Mouse (Mus musculus): Measurements from ENCODE around the gene Dusp5.
"Not testable (repeated sequence)": the region's sequence is repeated elsewhere in the genome, so short reads cannot be mapped to it uniquely, and the experiment has no call there.

Dusp5 gene

DNA sequence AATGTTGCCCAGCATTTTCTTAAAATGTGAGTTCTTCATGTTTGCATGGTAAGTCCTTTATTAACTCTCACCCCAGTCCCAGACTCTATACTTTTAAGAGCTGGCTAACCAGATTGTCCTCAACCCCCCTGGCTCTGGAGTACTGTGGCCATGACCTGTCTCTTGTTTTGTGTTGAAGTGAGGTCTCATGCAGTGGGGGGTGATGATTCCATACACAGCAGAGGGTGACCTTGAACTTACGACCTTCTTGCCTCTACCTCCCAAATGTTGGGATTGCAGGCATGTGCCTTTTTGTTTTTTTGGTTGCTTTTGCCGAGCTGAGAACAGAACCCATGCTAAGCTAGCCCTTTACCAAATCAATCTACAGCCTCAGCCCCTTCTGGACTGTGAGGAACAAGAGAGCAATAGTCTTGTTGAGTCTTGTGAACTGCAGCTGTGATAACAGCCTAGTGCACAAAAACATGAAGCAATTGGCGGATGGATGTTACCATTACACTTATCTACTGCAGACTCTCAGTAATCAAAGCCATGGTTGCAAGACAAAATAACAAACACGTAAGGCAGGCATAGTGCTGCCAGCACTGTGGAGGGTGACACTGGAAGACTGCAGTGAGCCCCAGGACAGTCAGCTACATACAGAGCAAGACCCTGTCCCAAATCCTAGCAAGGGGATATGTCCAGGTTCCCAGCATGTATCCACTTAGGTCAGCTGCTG lies 46.5 kb downstream of the Dusp5 start:
- no peak for DNase-seq (ENCODE audit: low read depth in 1 of 2, low spot score in 2 of 2)

DNA sequence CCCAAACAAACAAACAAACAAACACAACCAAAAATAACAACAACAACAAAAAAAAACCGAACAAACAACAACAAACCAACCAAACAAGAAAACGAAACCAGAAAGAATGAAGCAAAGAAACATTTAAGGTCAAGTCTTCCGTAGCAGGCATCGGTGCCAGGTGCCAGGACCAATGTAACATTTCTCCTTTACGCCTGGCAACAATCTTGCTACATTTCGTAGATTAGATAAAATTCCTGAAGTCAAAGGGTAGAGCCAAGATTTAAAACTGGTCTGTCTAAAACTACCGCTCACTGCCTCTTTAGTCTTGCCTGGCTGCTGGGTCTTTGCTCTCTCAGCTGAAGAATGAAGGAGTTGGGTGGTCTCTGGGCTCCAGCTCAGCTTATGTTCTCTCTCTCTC lies 47.2 kb downstream of the Dusp5 start:
- no peak for DNase-seq (ENCODE audit: low read depth in 1 of 2, low spot score in 2 of 2)

GRCm38 (mm10) chr19:53577025-53577800 lies 48.3 kb downstream of the Dusp5 start:
- no peak for DNase-seq (ENCODE audit: low read depth in 1 of 2, low spot score in 2 of 2)

GRCm38 (mm10) chr19:53578597-53579252 lies 49.8 kb downstream of the Dusp5 start:
- peak in 1 of 2 experiments; percentile 51 for DNase-seq (ENCODE audit: low read depth in 1 of 2, low spot score in 2 of 2)

GRCm38 (mm10) chr19:53580271-53580670 lies 51.4 kb downstream of the Dusp5 start:
- not testable (repeated sequence) for DNase-seq (ENCODE audit: low read depth in 1 of 2, low spot score in 2 of 2)

DNA sequence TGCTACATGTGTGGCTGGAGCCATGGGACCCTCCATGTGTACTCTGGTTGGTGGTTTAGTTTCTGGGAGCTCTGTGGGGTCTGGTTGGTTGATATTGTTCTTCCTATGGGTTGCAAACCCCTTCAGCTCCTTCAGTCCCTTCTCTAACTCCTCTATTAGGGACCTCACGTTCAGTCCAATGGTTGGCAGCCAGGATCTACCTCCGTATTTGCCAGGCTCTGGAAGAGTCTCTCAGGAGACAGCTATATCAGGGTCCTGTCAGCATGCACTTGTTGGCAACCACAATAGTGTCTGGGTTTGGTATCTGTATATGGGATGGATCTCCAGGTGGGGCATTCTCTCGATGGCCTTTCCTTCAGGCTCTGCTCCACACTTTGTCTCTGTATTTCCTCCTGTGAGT lies 58.8 kb downstream of the Dusp5 start:
- DNase-seq (ENCODE audit: low read depth in 1 of 2, low spot score in 2 of 2), result not testable (repeated sequence)

GRCm38 (mm10) chr19:53588968-53589367 lies 60.1 kb downstream of the Dusp5 start, which contains the start of gene Nutf2-ps1:
TSS of gene Nutf2-ps1 (minus strand) at chr19:53589068.
- DNase-seq (ENCODE audit: low read depth in 1 of 2, low spot score in 2 of 2), result not testable (repeated sequence)
